Mouse (Mus musculus): Measurements from ENCODE around the gene Spaca4.

DNA sequence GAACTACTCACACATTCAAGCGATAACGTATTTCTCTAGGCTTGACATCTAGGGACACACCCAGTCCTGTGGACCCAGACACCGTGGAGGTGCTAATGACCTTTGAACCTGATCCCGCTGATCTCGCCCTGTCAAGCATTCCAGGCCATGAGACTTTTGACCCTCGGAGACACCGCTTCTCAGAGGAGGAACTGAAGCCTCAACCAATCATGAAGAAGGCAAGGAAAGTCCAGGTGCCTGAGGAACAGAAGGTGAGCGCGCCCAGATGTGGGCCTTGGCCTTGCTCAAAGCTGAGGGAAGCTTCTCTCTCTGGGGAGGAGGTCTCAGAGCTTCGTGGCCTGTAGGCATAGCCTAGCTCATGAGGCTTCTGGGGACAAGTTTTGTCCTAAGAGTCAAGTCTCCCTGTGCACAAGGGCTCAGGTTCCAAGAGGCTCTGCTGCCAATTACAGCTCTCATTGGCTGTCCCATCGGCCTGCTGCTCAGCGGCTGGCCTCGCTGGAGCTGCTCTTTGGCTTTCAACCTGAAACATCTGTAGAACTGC, 17.3 kb downstream of the Spaca4 start:
- TF ChIP-seq POLR2A (IDR thresholded peaks at IDR 0.05; ENCODE audit: control insufficient read depth in 1 of 2, insufficient read depth in 1 of 2, low read depth in 1 of 2, low read length in 2 of 2, poor library complexity in 1 of 2) (no peak), MXI1 (IDR thresholded peaks at IDR 0.05; ENCODE audit: low read depth, low read length) (no peak), ZNF384 (IDR thresholded peaks at IDR 0.05; ENCODE audit: low read depth, low read length) (no peak), MAFK (IDR thresholded peaks at IDR 0.05; ENCODE audit: borderline replicate concordance, low read depth, low read length) (no peak), CHD2 (IDR thresholded peaks at IDR 0.05; ENCODE audit: low read length) (no peak; the same call in 1 of the 2 replicates), MAX (IDR thresholded peaks at IDR 0.05; ENCODE audit: low read length) (no peak; the same call in 1 of the 2 replicates), RCOR1 (IDR thresholded peaks at IDR 0.05; ENCODE audit: low read depth, low read length) (no peak), MYC (IDR thresholded peaks at IDR 0.05; ENCODE audit: low read depth, low read length) (no peak)

All from MEL (cell line).